Mouse (Mus musculus) gastrocnemius, adult 2 months (tissue): ENCODE measurements at regions not wholly inside any gene's neighbourhood (a gene's known extent, or its start where the extent isn't known, plus 50 kb on each side); places are given as distances from the start of the nearest gene placed in this dataset.
A peak's percentile ranks its signal among the peaks of the same experiment; 100 is the strongest.

Experiments
- DNase-seq: peaks from one replicate; pipeline ENCODE4 v3.0.0; 2022
- H3K27ac ChIP-seq: fragments of 200-600 bp; 2 replicates; pipeline ENCODE4 v1.8.1; 2022; ENCODE audit warnings: mild to moderate bottlenecking
- H3K4me3 ChIP-seq: fragments of 200-600 bp; 2 replicates; pipeline ENCODE4 v1.8.1; 2022; ENCODE audit warnings: mild to moderate bottlenecking, moderate library complexity
- CTCF ChIP-seq: fragments of 200-600 bp; IDR thresholded peaks from 2 replicates; pipeline ENCODE4 v1.8.1; 2022; ENCODE audit warnings: antibody characterized with exemption, mild to moderate bottlenecking, moderate library complexity
- intact Hi-C: fragments of 180-260 bp; cut with DNase I; formaldehyde crosslinking; loops from one replicate; pipeline ENCODE4 v1.15.1; 2025

GRCm38 (mm10) chr10:116726031-116726430 lies 144.7 kb upstream of the Cnot2 start:
- TF ChIP-seq CTCF = no peak
- intact Hi-C loops = no loop called here
- no peak for DNase-seq
- H3K4me3 ChIP-seq = no peak overlapping the region
- H3K27ac ChIP-seq = no peak overlapping the region

- no peak overlapping the region for H3K4me3 ChIP-seq
- intact Hi-C loops = no loop called here
- no peak for TF ChIP-seq CTCF
- no peak overlapping the region for H3K27ac ChIP-seq
- no peak for DNase-seq
Measured at GRCm38 (mm10) chr10:116721986-116722385, 140.7 kb upstream of the Cnot2 start.

- no peak for TF ChIP-seq CTCF
- H3K27ac ChIP-seq = peak overlapping the region; percentile 48; the same call in 1 of the 2 replicates
- intact Hi-C loops = no loop called here
- H3K4me3 ChIP-seq = no peak overlapping the region
- no peak for DNase-seq
Measured at GRCm38 (mm10) chr10:116719616-116720015, 138.3 kb upstream of the Cnot2 start.

GRCm38 (mm10) chr10:116717961-116718360 lies 136.7 kb upstream of the Cnot2 start:
- intact Hi-C loops = no loop called here
- Histone ChIP-seq H3K4me3 (no peak overlapping the region), H3K27ac (no peak overlapping the region)
- no peak for DNase-seq
- TF ChIP-seq CTCF = no peak

GRCm38 (mm10) chr10:116717017-116717643 lies 135.8 kb upstream of the Cnot2 start:
- TF ChIP-seq CTCF = no peak
- Histone ChIP-seq H3K27ac (no peak overlapping the region), H3K4me3 (no peak overlapping the region)
- DNase-seq = no peak
- intact Hi-C loops = no loop called here

GRCm38 (mm10) chr10:116713456-116713855 lies 132.1 kb upstream of the Cnot2 start:
- Histone ChIP-seq H3K4me3 (peak overlapping the region; percentile 40), H3K27ac (peak overlapping the region; percentile 75)
- TF ChIP-seq CTCF = no peak
- DNase-seq = peak; percentile 85
- intact Hi-C loops = loop anchor here (5.0 kb wide), 1 partner anchor 59 kb away; no protein-coding TSS in a partner anchor

GRCm38 (mm10) chr10:116707025-116707424 lies 125.7 kb upstream of the Cnot2 start:
- Histone ChIP-seq H3K27ac (no peak overlapping the region), H3K4me3 (no peak overlapping the region)
- no peak for DNase-seq
- intact Hi-C loops = no loop called here
- TF ChIP-seq CTCF = no peak

GRCm38 (mm10) chr10:116701281-116701680 lies 120.0 kb upstream of the Cnot2 start:
- DNase-seq = no peak
- no peak overlapping the region for H3K4me3 ChIP-seq
- no peak for TF ChIP-seq CTCF
- intact Hi-C loops = no loop called here
- no peak overlapping the region for H3K27ac ChIP-seq

- Histone ChIP-seq H3K27ac (no peak overlapping the region), H3K4me3 (no peak overlapping the region)
- no peak for TF ChIP-seq CTCF
- no peak for DNase-seq
- intact Hi-C loops = no loop called here
Measured at GRCm38 (mm10) chr10:116699711-116700110, 118.4 kb upstream of the Cnot2 start.

GRCm38 (mm10) chr10:116697628-116698316 lies 116.5 kb upstream of the Cnot2 start:
- no peak overlapping the region for H3K4me3 ChIP-seq
- intact Hi-C loops = no loop called here
- TF ChIP-seq CTCF = no peak
- DNase-seq = no peak
- no peak overlapping the region for H3K27ac ChIP-seq

GRCm38 (mm10) chr10:116693816-116694215 lies 112.5 kb upstream of the Cnot2 start:
- Histone ChIP-seq H3K27ac (no peak overlapping the region), H3K4me3 (no peak overlapping the region)
- intact Hi-C loops = no loop called here
- no peak for DNase-seq
- no peak for TF ChIP-seq CTCF

GRCm38 (mm10) chr10:116686741-116687140 lies 105.4 kb upstream of the Cnot2 start:
- TF ChIP-seq CTCF = no peak
- intact Hi-C loops = no loop called here
- H3K4me3 ChIP-seq = no peak overlapping the region
- H3K27ac ChIP-seq = no peak overlapping the region
- DNase-seq = peak; percentile 20

- DNase-seq = no peak
- intact Hi-C loops = no loop called here
- no peak for TF ChIP-seq CTCF
- H3K4me3 ChIP-seq = no peak overlapping the region
- H3K27ac ChIP-seq = no peak overlapping the region
Measured at GRCm38 (mm10) chr10:116683374-116683773, 102.1 kb upstream of the Cnot2 start.
